Mouse (Mus musculus) heart, postnatal 0 days (tissue): ENCODE measurements around the gene Ube2l6. TPM values are rescaled to one million over a fixed set of nuclear protein-coding genes. Genes with fewer than 3 reads are reported as not detected.
"Not testable (repeated sequence)": the region's sequence is repeated elsewhere in the genome, so short reads cannot be mapped to it uniquely, and the experiment has no call there.

Experiments
- ATAC-seq: fragments of 200-750 bp; cut with Nextera tagmentation; 2 replicates; pipeline ENCODE4 v1.8.0; 2017; ENCODE audit warnings: low read depth, moderate number of reproducible peaks, moderate library complexity; ENCODE audit not compliant: insufficient read depth
- DNase-seq: peaks from one replicate; pipeline ENCODE4 v3.0.0-alpha.2; 2016; ENCODE audit warnings: low spot score
- H3K27ac ChIP-seq: fragments of 300-500 bp; sonication (generic); 2 replicates; pipeline ENCODE4 v1.5.1; 2014; ENCODE audit warnings: low read depth, mild to moderate bottlenecking
- H3K27me3 ChIP-seq: fragments of 300-500 bp; sonication (generic); 2 replicates; pipeline ENCODE4 v1.6.1; 2014; ENCODE audit warnings: low read length, mixed read lengths; ENCODE audit not compliant: control insufficient read depth, insufficient read depth
- H3K36me3 ChIP-seq: fragments of 300-500 bp; sonication (generic); replicated peaks from 2 replicates; pipeline ENCODE4 v1.6.1; 2014; ENCODE audit warnings: low read length, mixed read lengths; ENCODE audit not compliant: control insufficient read depth, insufficient read depth
- H3K4me1 ChIP-seq: fragments of 300-500 bp; sonication (generic); 2 replicates; pipeline ENCODE4 v1.6.1; 2014; ENCODE audit warnings: antibody characterized with exemption; ENCODE audit not compliant: control insufficient read depth, insufficient read depth
- H3K4me2 ChIP-seq: fragments of 300-500 bp; sonication (generic); 2 replicates; pipeline ENCODE4 v1.6.1; 2014; ENCODE audit warnings: low read depth, mild to moderate bottlenecking, low read length, moderate library complexity
- H3K4me3 ChIP-seq: fragments of 300-500 bp; sonication (generic); 2 replicates; pipeline ENCODE4 v1.5.1; 2014; ENCODE audit warnings: low read depth, low read length
- H3K9ac ChIP-seq: fragments of 300-500 bp; sonication (generic); replicated peaks from 2 replicates; pipeline ENCODE4 v1.6.1; 2014; ENCODE audit warnings: low read depth, low read length, mixed read lengths
- H3K9me3 ChIP-seq: fragments of 300-500 bp; sonication (generic); replicated peaks from 2 replicates; pipeline ENCODE4 v1.6.1; 2016; ENCODE audit warnings: low read length; ENCODE audit not compliant: control insufficient read depth
- CTCF ChIP-seq: IDR thresholded peaks from 2 replicates; pipeline ENCODE4 v1.5.1; 2016; ENCODE audit warnings: antibody characterized with exemption, control low read depth, low read depth
- EP300 ChIP-seq: IDR thresholded peaks from 2 replicates; pipeline ENCODE4 v1.6.1; 2016; ENCODE audit warnings: antibody characterized with exemption, low read depth
- WGBS: fragments of 180-500 bp; shearing (Covaris S2); extraction: QIAGEN DNeasy Blood & Tissue Kit; methylation state at CpG from one replicate; pipeline ENCODE4 v1.1.7; 2014; 5-methylcytosine and 5-hydroxymethylcytosine counted together
- polyA plus RNA-seq: library from polyadenylated mRNA; unstranded; fragments of >200 nt; fragmentation: Nextera tagmentation; extraction: Ambion mirVana; gene quantifications from 2 replicates; pipeline ENCODE4 v1.2.1, GENCODE M21; 2015
- total RNA-seq: library from RNA; depleted of rRNA; stranded (reverse); fragments of >200 nt; gene quantifications from 2 replicates; pipeline ENCODE4 v1.2.3, GENCODE M21; 2014; ENCODE audit warnings: low replicate concordance

The Ube2l6 gene
- total and polyA plus RNA-seq, 2 experiments from 2014 or later, result 36.9 to 40.0 TPM

DNA sequence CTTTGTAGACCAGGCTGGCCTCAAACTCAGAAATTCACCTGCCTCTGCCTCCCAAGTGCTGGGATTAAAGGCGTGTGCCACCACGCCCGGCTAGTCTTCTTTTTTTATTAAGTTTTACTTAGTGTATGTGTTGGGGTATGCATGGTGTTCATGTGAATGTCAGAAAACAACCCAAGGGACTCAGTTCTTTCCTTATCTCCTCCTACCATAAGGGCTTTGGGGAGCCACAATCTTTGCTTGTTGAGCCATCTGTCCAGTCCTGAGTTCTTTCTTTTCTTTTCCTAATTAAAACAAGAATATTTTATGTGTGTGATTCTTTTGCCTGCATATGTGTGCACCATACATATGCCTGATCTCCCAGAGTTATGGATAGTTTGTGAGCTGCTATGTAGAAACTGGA lies 5.5 kb upstream of the Ube2l6 start:
- Histone ChIP-seq H3K4me2 (no peak overlapping the region), H3K27ac (no peak overlapping the region), H3K36me3 (no peaks in the 10 kb centered on the region), H3K9ac (no peak overlapping the region), H3K4me1 (no peaks in the 10 kb centered on the region), H3K4me3 (no peak overlapping the region), H3K9me3 (peaks cover 3% of the 10 kb centered on the region; the same call in 1 of the 2 replicates), H3K27me3 (no peaks in the 10 kb centered on the region)
- DNase-seq (no peak), ATAC-seq (no peak)
- TF ChIP-seq CTCF (no peak), EP300 (no peak)
- 86% methylated on average over 3 of the region's 3 CpGs for WGBS

DNA sequence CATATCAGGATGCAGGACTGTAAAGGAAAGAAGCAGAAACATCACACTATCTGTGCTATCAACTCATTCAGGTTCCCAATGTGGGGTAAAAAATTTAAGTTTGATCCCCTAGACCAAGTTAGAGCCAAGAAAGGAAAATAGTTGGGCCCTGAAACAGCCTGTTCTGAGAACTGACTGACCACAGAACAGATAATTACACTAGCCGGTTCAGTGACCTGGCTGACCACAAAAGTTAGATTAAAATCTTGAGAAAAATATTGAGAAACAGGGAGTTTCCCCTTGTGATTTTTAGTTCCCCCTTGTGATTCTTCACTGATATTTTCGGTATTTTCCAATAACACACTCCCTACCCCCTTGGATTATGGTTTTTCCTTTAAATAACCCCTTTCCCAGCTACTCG lies 4.8 kb upstream of the Ube2l6 start:
- H3K36me3 ChIP-seq, result no peaks in the 10 kb centered on the region
- no peak for ATAC-seq
- H3K27me3 ChIP-seq, result no peaks in the 10 kb centered on the region
- TF ChIP-seq CTCF (no peak), EP300 (no peak)
- no peak overlapping the region for H3K9ac ChIP-seq
- H3K4me1 ChIP-seq, result no peaks in the 10 kb centered on the region
- no peak overlapping the region for H3K27ac ChIP-seq
- WGBS, result 77% methylated on average over 3 of the region's 3 CpGs
- no peak overlapping the region for H3K4me3 ChIP-seq
- no peak overlapping the region for H3K4me2 ChIP-seq
- H3K9me3 ChIP-seq, result peaks cover 3% of the 10 kb centered on the region; the same call in 1 of the 2 replicates
- DNase-seq, result no peak

DNA sequence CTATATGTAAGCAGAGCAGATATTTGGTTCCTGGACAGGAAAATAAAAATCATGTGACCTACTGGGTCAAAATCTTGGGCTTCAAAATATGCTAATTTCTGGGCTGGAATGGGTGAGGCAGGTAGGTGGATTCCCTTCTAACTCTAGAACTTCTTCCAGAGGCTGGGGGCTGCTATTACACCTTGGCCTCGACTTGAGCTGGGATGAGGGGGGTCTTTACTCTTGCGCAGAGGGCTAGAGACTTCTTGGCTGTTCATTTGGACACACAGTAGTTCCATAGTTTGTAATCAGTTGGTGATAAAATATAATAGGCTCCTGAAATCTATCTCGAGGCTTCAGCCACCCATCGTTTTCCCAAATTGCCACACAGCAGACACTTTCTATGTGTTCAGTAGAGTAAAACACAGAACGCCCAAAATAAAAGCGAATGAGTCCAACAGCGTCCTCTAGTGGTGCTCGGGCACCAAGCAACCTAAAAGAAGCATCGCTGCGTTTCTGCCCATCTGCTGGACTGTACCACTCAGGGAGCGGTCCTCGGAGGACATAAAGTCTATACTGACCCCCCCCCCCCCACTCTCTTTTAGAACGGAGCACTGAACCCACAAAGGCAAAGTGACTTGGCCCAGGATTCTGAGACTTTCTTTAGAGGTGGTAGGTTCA lies 665 bp upstream of the Ube2l6 start:
- H3K27me3 ChIP-seq, result no peaks in the 10 kb centered on the region
- H3K4me3 ChIP-seq, result peak overlapping the region; percentile 64
- no peaks in the 10 kb centered on the region for H3K4me1 ChIP-seq
- H3K9me3 ChIP-seq, result peaks cover 3% of the 10 kb centered on the region; the same call in 1 of the 2 replicates
- ATAC-seq (peak; percentile 40), DNase-seq (peak; percentile 65)
- H3K9ac ChIP-seq, result peak overlapping the region; percentile 50
- peak overlapping the region; percentile 75 for H3K27ac ChIP-seq
- H3K36me3 ChIP-seq, result 0 out of 2 replicates have a peak, but pooled peaks cover 3% of the 10 kb centered on the region
- 11% methylated on average over 13 of the region's 13 CpGs for WGBS
- peak; percentile 86 for TF ChIP-seq CTCF
- TF ChIP-seq EP300, result no peak
- H3K4me2 ChIP-seq, result peak overlapping the region; percentile 94

DNA sequence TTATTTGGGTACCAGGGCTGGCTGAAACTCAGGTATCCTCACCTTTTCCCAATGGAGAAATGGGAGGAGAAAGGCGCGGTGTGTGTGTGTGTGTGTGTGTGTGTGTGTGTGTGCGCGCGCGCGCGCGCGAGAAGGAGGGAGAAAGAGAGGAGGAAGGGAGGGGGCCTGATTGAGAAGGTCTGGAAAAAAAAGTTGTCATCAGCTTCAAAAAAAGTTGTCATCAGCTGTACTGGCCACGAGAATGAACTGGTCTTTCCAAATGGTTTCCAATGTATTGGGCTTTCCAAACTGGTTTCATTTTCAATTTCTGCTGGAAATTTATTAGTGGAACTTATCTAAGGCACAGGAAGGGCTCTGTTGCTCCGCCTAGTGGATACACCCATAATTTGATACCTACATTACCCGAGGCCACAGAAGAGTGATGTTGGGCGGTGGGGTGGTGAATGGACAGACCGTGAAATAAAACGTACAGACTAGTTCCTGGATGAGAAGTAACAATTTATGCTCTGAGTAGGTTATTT lies 473 bp downstream of the Ube2l6 start:
- H3K4me3 ChIP-seq, result peak overlapping the region; percentile 64
- ATAC-seq (peak; percentile 67), DNase-seq (peak; percentile 89)
- peak overlapping the region; percentile 75 for H3K27ac ChIP-seq
- H3K27me3 ChIP-seq, result no peaks in the 10 kb centered on the region
- H3K36me3 ChIP-seq, result 0 out of 2 replicates have a peak, but pooled peaks cover 5% of the 10 kb centered on the region
- peak; percentile 71 for TF ChIP-seq CTCF
- TF ChIP-seq EP300, result no peak
- peak overlapping the region; percentile 50 for H3K9ac ChIP-seq
- H3K4me1 ChIP-seq, result no peaks in the 10 kb centered on the region
- H3K4me2 ChIP-seq, result peak overlapping the region; percentile 94
- H3K9me3 ChIP-seq, result peaks cover 3% of the 10 kb centered on the region; the same call in 1 of the 2 replicates
- under 1% methylated on average over 16 of the region's 16 CpGs for WGBS

DNA sequence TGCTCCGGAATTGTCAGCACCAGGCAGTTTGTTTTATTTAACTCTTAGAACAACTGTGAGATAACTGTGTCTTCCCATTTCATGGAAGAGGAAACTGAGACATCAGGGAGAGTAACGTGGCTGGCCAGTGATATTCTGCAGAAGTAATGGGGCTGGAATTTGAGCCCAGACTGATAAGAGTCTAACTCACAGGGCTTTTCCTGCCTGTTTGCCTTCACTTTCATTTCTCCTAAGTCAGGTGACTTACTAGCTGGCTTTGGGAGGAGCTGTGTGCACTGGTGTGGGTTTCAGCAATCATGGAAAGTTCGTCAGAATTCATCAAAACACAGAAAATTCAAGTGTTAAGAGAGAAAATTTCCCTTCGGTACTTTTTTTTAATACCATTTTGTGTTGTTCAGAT lies 1.7 kb downstream of the Ube2l6 start:
- Histone ChIP-seq H3K36me3 (0 out of 2 replicates have a peak, but pooled peaks cover 10% of the 10 kb centered on the region), H3K9me3 (peaks cover 3% of the 10 kb centered on the region; the same call in 1 of the 2 replicates), H3K9ac (no peak overlapping the region), H3K27me3 (no peaks in the 10 kb centered on the region), H3K4me3 (no peak overlapping the region), H3K27ac (no peak overlapping the region), H3K4me1 (no peaks in the 10 kb centered on the region), H3K4me2 (peak overlapping the region; percentile 8)
- ATAC-seq (no peak), DNase-seq (no peak)
- TF ChIP-seq CTCF (no peak), EP300 (no peak)
- 65% methylated on average over 4 of the region's 4 CpGs for WGBS

DNA sequence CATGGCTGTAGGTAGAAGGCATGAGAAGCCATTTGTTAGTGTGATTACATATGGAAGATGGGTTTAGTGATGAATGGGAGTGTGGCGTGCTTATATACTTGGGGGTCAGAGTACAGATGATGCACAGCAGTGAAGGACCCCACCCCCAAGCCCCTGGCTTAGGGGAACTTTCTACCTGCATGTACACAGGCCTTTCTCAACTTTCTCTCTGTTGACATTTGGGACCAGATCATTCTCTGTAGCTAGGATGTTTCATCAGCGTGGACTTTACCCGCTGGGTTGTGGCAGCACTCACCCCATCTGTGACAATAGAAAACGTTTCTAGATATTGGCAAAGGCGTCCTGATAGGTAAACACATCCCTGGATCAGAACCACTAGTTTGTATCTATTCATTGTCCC lies 2.6 kb downstream of the Ube2l6 start:
- not testable (repeated sequence) for H3K9ac ChIP-seq, H3K9me3 ChIP-seq, DNase-seq, ATAC-seq, H3K27me3 ChIP-seq, H3K4me1 ChIP-seq, H3K4me2 ChIP-seq, H3K27ac ChIP-seq, H3K4me3 ChIP-seq
- H3K36me3 ChIP-seq, result 0 out of 2 replicates have a peak, but pooled peaks cover 10% of the 10 kb centered on the region
- whole genome bisulfite sequencing, result 76% methylated on average over 5 of the region's 5 CpGs
